Mouse (Mus musculus) forebrain, embryonic 15.5 days (tissue): ENCODE results near the gene Nt5dc3. TPM values are rescaled to one million over a fixed set of nuclear protein-coding genes. Genes with fewer than 3 reads are reported as not detected.

Experiments
- ATAC-seq: fragments of 200-750 bp; cut with Nextera tagmentation; replicated peaks from 2 replicates; pipeline ENCODE4 v1.8.0; 2017; ENCODE audit warnings: mild to moderate bottlenecking, moderate TSS enrichment, moderate library complexity
- H3K27ac ChIP-seq: fragments of 300-500 bp; sonication (generic); replicated peaks from 2 replicates; pipeline ENCODE4 v1.5.1; 2015; ENCODE audit warnings: mild to moderate bottlenecking, inconsistent platforms
- H3K27me3 ChIP-seq: fragments of 300-500 bp; sonication (generic); 2 replicates; pipeline ENCODE4 v1.6.1; 2015; ENCODE audit warnings: inconsistent platforms
- H3K36me3 ChIP-seq: fragments of 300-500 bp; sonication (generic); 2 replicates; pipeline ENCODE4 v1.6.1; 2015; ENCODE audit warnings: mild to moderate bottlenecking, inconsistent platforms
- H3K4me1 ChIP-seq: fragments of 300-500 bp; sonication (generic); 2 replicates; pipeline ENCODE4 v1.6.1; 2015; ENCODE audit warnings: inconsistent platforms
- H3K4me2 ChIP-seq: fragments of 300-500 bp; sonication (generic); replicated peaks from 2 replicates; pipeline ENCODE4 v1.6.1; 2015; ENCODE audit warnings: mild to moderate bottlenecking, inconsistent platforms
- H3K4me3 ChIP-seq: fragments of 300-500 bp; sonication (generic); 2 replicates; pipeline ENCODE4 v1.5.1; 2015; ENCODE audit warnings: mild to moderate bottlenecking, inconsistent platforms
- H3K9ac ChIP-seq: fragments of 300-500 bp; sonication (generic); replicated peaks from 2 replicates; pipeline ENCODE4 v1.6.1; 2015; ENCODE audit warnings: mild to moderate bottlenecking, inconsistent platforms
- H3K9me3 ChIP-seq: fragments of 300-500 bp; sonication (generic); 2 replicates; pipeline ENCODE4 v1.6.1; 2016; ENCODE audit warnings: inconsistent platforms
- WGBS: fragments of 180-500 bp; shearing (Covaris S2); methylation state at CpG from one replicate; pipeline ENCODE4 v1.1.7; 2015; ENCODE audit warnings: mixed read lengths; 5-methylcytosine and 5-hydroxymethylcytosine counted together
- polyA plus RNA-seq: library from polyadenylated mRNA; unstranded; fragments of >200 nt; fragmentation: Nextera tagmentation; extraction: Ambion mirVana; gene quantifications from 2 replicates; pipeline ENCODE4 v1.2.1, GENCODE M21; 2015

The Nt5dc3 gene
- polyA plus RNA-seq, 1 experiment from 2014 or later, result 6.7 TPM

GRCm38 (mm10) chr10:86825871-86826522, 47.2 kb downstream of the Nt5dc3 start:
- peaks cover 6% of the 10 kb centered on the region; the same call in 1 of the 2 replicates for H3K36me3 ChIP-seq
- H3K27me3 ChIP-seq, result no peaks in the 10 kb centered on the region
- no peaks in the 10 kb centered on the region for H3K9me3 ChIP-seq
- ATAC-seq, result no peak
- H3K4me1 ChIP-seq, result no peaks in the 10 kb centered on the region; the same call in 1 of the 2 replicates
- no peak overlapping the region for H3K4me3 ChIP-seq
- 88% methylated on average over 10 of the region's 10 CpGs for WGBS
- H3K4me2 ChIP-seq, result no peak overlapping the region
- no peak overlapping the region for H3K27ac ChIP-seq
- no peak overlapping the region for H3K9ac ChIP-seq

- no peaks in the 10 kb centered on the region for H3K9me3 ChIP-seq
- H3K27ac ChIP-seq, result no peak overlapping the region
- no peaks in the 10 kb centered on the region; the same call in 1 of the 2 replicates for H3K4me1 ChIP-seq
- no peak for ATAC-seq
- 90% methylated on average over 3 of the region's 3 CpGs for whole genome bisulfite sequencing
- no peak overlapping the region for H3K4me3 ChIP-seq
- H3K4me2 ChIP-seq, result no peak overlapping the region
- H3K27me3 ChIP-seq, result no peaks in the 10 kb centered on the region
- H3K36me3 ChIP-seq, result peaks cover 8% of the 10 kb centered on the region; the same call in 1 of the 2 replicates
- H3K9ac ChIP-seq, result no peak overlapping the region
These were observed 48.1 kb downstream of the Nt5dc3 start for GRCm38 (mm10) chr10:86826929-86827328.

GRCm38 (mm10) chr10:86828221-86829135, 49.7 kb downstream of the Nt5dc3 start:
- no peaks in the 10 kb centered on the region; the same call in 1 of the 2 replicates for H3K4me1 ChIP-seq
- H3K36me3 ChIP-seq, result peaks cover 8% of the 10 kb centered on the region; the same call in 1 of the 2 replicates
- WGBS, result 85% methylated on average over 15 of the region's 15 CpGs
- no peak overlapping the region for H3K9ac ChIP-seq
- H3K9me3 ChIP-seq, result no peaks in the 10 kb centered on the region
- H3K4me2 ChIP-seq, result no peak overlapping the region
- no peaks in the 10 kb centered on the region for H3K27me3 ChIP-seq
- no peak overlapping the region for H3K4me3 ChIP-seq
- H3K27ac ChIP-seq, result no peak overlapping the region
- ATAC-seq, result no peak

DNA sequence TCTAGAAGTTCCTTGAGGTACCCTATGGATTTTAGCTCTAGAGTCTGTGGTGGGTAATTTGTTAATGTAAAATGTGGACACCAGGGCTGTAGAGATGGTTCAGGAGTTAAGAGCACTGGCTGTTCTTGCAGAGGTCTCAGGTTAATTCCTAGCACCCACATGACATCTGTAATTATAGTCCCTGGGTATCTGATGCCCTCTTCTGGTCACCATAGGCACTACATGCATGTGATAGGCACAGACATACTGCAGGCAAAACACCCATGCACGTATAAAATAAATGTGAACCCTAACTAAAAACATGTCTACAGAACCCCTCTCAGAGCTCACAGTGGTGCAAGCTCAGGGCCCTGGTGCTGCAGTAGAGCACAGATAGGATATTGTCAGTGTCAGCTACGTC, 50.7 kb downstream of the Nt5dc3 start:
- H3K4me2 ChIP-seq, result no peak overlapping the region
- WGBS, result 90% methylated on average over 2 of the region's 2 CpGs
- no peak overlapping the region for H3K9ac ChIP-seq
- H3K27ac ChIP-seq, result no peak overlapping the region
- ATAC-seq, result no peak
- peaks cover 7% of the 10 kb centered on the region for H3K36me3 ChIP-seq
- no peaks in the 10 kb centered on the region; the same call in 1 of the 2 replicates for H3K4me1 ChIP-seq
- H3K27me3 ChIP-seq, result no peaks in the 10 kb centered on the region
- no peaks in the 10 kb centered on the region for H3K9me3 ChIP-seq
- H3K4me3 ChIP-seq, result no peak overlapping the region

DNA sequence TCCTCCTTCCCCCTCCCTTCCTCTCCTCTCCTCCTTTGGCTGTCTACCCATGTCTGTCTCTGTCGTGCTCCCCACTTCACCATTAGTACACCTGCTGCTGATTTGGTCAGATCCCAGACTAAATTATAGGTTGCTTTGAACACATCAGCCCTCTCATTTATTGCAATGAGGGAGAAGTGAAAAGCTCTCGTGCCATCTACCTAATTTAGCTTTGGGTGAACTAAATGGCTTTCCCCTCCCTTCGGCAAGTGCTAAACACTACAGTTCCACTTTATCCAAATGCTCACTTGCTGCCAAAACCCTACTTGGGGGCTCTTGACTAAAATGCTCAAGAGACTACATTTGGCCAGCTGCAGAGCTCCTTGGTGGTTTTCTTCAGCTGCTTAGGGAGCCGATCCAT, 58.0 kb downstream of the Nt5dc3 start:
- Histone ChIP-seq H3K4me2 (no peak overlapping the region), H3K27ac (no peak overlapping the region), H3K9me3 (no peaks in the 10 kb centered on the region), H3K9ac (no peak overlapping the region), H3K27me3 (no peaks in the 10 kb centered on the region), H3K36me3 (peaks cover 8% of the 10 kb centered on the region; the same call in 1 of the 2 replicates), H3K4me3 (no peak overlapping the region), H3K4me1 (no peaks in the 10 kb centered on the region)
- ATAC-seq, result peak; percentile 57
- WGBS, result 51% methylated on average over 4 of the region's 4 CpGs

DNA sequence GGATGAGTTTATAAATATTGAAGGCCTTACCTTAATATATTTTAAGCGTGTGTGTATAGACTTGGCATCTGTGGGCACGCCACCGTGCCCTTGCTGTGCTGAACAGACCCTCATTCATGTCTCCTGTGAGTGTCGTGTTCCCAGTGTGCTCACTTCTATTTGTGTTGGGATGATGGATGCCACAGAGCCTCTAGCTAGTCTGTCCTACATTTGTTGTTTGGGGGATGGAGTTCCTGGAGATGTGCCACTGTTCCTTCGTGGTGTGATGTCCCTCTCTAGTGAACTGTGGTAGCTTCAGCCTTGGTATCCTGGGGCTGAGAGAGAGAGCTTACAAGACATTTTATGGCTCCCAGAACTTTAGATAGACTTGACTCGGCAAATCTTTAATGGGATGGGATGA, 60.0 kb downstream of the Nt5dc3 start:
- Histone ChIP-seq H3K27me3 (no peaks in the 10 kb centered on the region), H3K4me3 (no peak overlapping the region), H3K27ac (no peak overlapping the region), H3K9me3 (no peaks in the 10 kb centered on the region), H3K36me3 (peaks cover 8% of the 10 kb centered on the region; the same call in 1 of the 2 replicates), H3K4me2 (no peak overlapping the region), H3K9ac (no peak overlapping the region), H3K4me1 (no peaks in the 10 kb centered on the region)
- 91% methylated on average over 6 of the region's 6 CpGs for WGBS
- ATAC-seq, result no peak

DNA sequence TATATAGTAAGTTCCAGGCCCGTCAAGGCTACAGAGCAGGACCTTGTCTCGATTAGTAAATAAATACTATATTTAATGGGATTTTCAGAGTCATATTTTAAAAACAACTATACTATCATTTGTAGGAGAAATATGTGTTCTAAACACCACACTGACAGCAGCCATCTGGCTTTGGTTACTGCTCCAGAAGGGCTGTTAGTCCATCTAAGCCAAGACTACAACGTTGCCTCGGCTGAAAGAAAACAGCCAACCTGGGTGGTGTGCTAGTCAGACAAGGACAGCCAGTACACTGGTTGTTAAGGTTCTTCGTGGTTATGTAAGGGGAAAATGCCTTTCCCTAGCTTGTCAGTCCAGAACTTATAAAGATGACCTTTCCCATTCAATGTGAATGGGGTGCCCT, 63.9 kb downstream of the Nt5dc3 start:
- no peak overlapping the region for H3K4me3 ChIP-seq
- H3K9ac ChIP-seq, result no peak overlapping the region
- H3K4me2 ChIP-seq, result no peak overlapping the region
- no peaks in the 10 kb centered on the region for H3K36me3 ChIP-seq
- no peaks in the 10 kb centered on the region for H3K4me1 ChIP-seq
- ATAC-seq, result no peak; the same call in 1 of the 2 replicates
- 74% methylated on average over 5 of the region's 5 CpGs for WGBS
- H3K27me3 ChIP-seq, result no peaks in the 10 kb centered on the region
- H3K27ac ChIP-seq, result no peak overlapping the region
- no peaks in the 10 kb centered on the region for H3K9me3 ChIP-seq

DNA sequence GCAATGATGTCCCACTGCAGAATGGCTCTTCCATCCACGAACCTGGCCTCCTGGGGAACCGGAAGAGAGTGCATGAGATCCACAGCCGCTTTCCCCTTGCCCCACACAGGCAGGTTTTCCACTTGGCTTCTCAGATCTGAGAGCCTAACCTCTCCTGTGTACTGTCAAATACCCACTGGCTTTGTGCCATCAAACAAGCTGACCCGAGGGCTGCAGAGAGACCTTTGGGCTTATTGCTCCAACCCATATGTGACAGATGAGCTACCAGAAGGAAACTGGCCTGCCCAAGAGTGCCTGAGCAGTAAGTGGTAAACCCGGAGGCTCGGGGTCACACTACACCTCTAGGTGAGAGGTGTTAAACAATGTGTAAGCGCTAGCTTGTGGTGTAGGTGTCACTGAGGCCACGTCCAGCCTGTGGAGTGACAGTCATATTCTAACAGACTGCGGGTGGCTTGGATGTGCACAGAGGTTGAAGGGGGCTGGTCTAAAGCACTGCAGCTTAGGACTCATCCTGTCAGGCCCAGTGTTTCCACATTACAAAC, 68.2 kb downstream of the Nt5dc3 start:
- 90% methylated on average over 9 of the region's 9 CpGs for WGBS
- no peak overlapping the region for H3K4me2 ChIP-seq
- no peaks in the 10 kb centered on the region for H3K9me3 ChIP-seq
- no peaks in the 10 kb centered on the region for H3K36me3 ChIP-seq
- no peaks in the 10 kb centered on the region for H3K27me3 ChIP-seq
- H3K9ac ChIP-seq, result no peak overlapping the region
- no peak overlapping the region for H3K4me3 ChIP-seq
- no peaks in the 10 kb centered on the region for H3K4me1 ChIP-seq
- no peak overlapping the region for H3K27ac ChIP-seq
- ATAC-seq, result no peak

DNA sequence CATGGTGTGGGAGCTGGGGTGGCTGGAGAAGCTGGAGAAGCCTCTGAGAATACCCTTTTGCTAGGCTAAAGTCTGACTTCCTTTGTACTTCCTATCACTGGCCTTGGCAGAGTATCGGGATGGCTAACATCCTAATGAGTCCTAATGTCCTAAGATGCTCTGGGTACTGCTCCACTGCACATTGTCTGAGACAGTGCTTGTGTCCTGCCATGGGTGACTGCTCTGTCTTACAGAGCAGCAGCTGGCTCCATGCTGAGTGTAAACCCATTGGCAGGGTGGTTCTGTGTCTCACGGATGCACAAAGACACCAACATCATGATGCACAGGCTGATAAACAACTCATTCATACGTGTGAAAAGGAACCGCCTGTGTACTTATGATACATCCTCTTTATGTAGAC, 70.3 kb downstream of the Nt5dc3 start:
- 85% methylated on average over 4 of the region's 4 CpGs for whole genome bisulfite sequencing
- no peak overlapping the region for H3K4me3 ChIP-seq
- no peak for ATAC-seq
- H3K4me1 ChIP-seq, result no peaks in the 10 kb centered on the region
- no peak overlapping the region for H3K4me2 ChIP-seq
- no peak overlapping the region for H3K27ac ChIP-seq
- no peaks in the 10 kb centered on the region for H3K27me3 ChIP-seq
- no peaks in the 10 kb centered on the region for H3K36me3 ChIP-seq
- no peaks in the 10 kb centered on the region for H3K9me3 ChIP-seq
- H3K9ac ChIP-seq, result no peak overlapping the region

DNA sequence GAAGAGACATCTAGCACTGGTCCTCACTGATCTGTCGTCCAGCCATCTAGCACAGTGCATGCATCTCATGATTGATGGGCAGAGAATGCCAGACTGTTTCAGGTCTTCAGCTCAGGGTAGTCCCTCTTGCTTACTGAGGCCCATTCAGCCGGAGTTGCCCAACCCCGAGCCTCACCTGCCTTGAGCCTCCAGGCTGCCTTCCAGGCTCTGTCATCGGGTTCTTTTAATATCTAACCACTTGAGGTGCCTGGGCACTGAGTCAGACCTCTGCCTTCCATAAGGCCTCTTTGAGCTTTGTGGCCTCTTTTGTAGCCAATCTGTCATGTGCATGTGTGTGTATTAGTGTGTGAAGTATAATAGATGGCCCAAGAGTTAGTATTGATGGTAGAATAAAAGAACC, 70.7 kb downstream of the Nt5dc3 start:
- H3K4me3 ChIP-seq, result no peak overlapping the region
- no peak for ATAC-seq
- H3K27ac ChIP-seq, result no peak overlapping the region
- no peaks in the 10 kb centered on the region for H3K36me3 ChIP-seq
- no peaks in the 10 kb centered on the region for H3K9me3 ChIP-seq
- 89% methylated on average over 4 of the region's 4 CpGs for WGBS
- no peak overlapping the region for H3K9ac ChIP-seq
- H3K4me2 ChIP-seq, result no peak overlapping the region
- H3K4me1 ChIP-seq, result no peaks in the 10 kb centered on the region
- H3K27me3 ChIP-seq, result no peaks in the 10 kb centered on the region

DNA sequence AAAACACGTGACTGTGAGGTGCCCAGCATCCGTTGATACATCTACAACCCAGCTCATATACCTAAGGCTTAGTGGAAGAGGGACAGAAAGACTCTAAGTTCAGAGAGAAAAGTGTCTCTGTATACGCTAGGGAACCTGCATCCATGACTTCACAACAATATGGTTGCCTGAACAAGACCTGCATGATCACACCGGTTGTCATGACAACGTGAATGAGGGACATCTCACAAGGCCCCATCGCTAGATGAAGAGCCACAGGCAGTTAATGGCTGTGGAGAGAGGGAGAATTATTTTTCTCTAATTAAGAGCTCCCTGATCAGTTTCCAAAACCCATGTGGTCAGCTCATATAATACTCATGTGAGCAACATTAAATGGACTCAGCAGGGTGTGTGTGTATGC, 73.4 kb downstream of the Nt5dc3 start:
- no peaks in the 10 kb centered on the region for H3K9me3 ChIP-seq
- H3K27ac ChIP-seq, result no peak overlapping the region
- no peaks in the 10 kb centered on the region for H3K4me1 ChIP-seq
- no peaks in the 10 kb centered on the region for H3K36me3 ChIP-seq
- 75% methylated on average over 6 of the region's 6 CpGs for WGBS
- no peak overlapping the region for H3K4me2 ChIP-seq
- H3K4me3 ChIP-seq, result no peak overlapping the region
- H3K27me3 ChIP-seq, result no peaks in the 10 kb centered on the region
- no peak overlapping the region for H3K9ac ChIP-seq
- ATAC-seq, result no peak

DNA sequence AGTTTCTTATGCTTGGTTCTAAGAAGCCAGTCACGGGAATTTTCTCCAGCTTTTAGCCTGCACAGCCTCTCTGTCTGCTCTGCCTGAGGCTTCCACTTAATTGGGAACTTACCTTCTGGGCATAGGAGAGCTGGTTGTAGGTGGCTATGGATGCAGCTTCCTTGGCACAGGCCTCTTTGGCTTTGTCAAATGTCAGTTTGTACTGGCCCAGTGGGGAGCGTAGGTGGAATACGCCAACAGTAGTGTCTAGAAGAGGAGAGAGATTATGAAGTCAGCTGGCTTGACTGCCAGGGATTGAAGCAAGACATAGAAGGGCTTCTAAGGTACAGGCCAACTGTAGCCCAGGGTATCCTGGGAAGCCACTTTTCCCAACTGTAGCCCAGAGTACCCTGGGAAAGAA, 74.6 kb downstream of the Nt5dc3 start:
- 81% methylated on average over 3 of the region's 3 CpGs for WGBS
- no peak overlapping the region for H3K27ac ChIP-seq
- H3K9me3 ChIP-seq, result no peaks in the 10 kb centered on the region
- no peaks in the 10 kb centered on the region for H3K4me1 ChIP-seq
- no peaks in the 10 kb centered on the region for H3K27me3 ChIP-seq
- H3K36me3 ChIP-seq, result no peaks in the 10 kb centered on the region
- no peak for ATAC-seq
- no peak overlapping the region for H3K4me2 ChIP-seq
- no peak overlapping the region for H3K9ac ChIP-seq
- no peak overlapping the region for H3K4me3 ChIP-seq
